Mouse (Mus musculus) left cerebral cortex, postnatal 10 days (tissue): ENCODE measurements around the gene Man1a. TPM values are rescaled to one million over a fixed set of nuclear protein-coding genes. Genes with fewer than 3 reads are reported as not detected.

Experiments used
- DNase-seq, 2 experiments: peaks; one replicate each; pipeline ENCODE4 v3.0.0; 2021 to 2022; ENCODE audit warnings: low spot score in 2 of 2, mixed read lengths in 1 of 2; ENCODE audit errors: extremely low spot score in 1 of 2
- intact Hi-C: fragments of 180-260 bp; cut with DNase I; formaldehyde crosslinking; loops from one replicate; pipeline ENCODE4 v1.15.1; 2025
- total RNA-seq, 2 experiments: library from RNA; stranded (reverse); gene quantifications; 2 replicates each; pipeline ENCODE4 v1.2.3; 2021

Man1a gene
- total RNA-seq, 2 experiments from 2014 or later: 21.7 to 23.8 TPM

DNA sequence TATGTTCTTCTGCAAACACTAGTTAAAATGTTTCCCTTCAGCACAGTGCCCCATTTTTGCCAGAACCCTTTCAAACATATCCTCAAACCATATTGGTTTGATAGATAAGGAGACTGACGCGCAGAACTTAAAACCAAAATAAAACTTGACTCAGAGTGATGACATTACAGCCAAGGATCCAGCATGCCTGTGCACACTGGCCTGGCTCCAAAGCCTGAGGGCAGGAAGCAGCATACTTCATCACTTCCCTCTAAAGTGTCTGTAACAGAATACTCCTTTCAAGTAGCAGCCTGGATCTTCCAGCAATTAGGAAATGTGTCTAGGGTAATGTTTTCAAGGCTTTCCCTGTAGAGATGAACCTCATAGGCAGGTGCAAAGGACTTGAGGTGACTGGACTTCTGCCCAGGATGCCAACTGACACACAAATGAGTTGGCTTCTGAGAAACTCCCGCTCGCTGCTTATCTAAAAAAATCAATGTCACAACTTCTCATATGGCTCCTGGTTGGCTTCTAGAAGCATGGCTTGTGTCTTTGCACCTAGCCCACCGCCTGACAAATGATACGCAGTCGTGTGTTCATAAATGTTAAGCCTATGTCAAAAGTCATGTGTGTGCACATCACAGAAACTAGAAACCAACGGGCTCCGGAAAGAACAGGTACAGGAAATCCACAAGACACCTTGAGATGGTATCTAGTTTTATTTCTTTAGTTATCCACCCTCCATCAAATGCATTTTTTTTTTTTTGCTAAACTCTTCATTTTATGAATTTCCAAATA, 43.9 kb downstream of the Man1a start:
- intact Hi-C loops: no loop called here
- peak in 1 of 2 experiments; percentile 34 for DNase-seq

DNA sequence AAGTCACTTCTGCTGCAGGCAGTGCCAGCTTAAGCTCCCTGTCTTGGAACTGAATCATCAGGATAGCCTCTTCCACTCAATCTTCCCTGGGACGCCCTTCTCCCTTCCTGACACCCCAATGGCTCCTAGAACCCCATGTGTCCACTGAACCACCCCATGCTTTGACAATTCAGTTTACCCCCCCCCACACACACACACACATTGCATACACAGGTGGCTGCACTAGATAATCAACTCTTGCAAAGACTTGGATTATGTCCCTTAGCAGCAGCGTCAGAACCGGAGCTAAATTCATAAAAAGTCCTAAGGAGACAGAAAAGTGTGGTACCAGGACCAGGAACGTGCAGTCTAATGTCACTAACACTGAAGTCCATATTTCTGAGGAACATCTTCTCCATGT, 47.5 kb downstream of the Man1a start:
- no peak for DNase-seq
- intact Hi-C loops: no loop called here

DNA sequence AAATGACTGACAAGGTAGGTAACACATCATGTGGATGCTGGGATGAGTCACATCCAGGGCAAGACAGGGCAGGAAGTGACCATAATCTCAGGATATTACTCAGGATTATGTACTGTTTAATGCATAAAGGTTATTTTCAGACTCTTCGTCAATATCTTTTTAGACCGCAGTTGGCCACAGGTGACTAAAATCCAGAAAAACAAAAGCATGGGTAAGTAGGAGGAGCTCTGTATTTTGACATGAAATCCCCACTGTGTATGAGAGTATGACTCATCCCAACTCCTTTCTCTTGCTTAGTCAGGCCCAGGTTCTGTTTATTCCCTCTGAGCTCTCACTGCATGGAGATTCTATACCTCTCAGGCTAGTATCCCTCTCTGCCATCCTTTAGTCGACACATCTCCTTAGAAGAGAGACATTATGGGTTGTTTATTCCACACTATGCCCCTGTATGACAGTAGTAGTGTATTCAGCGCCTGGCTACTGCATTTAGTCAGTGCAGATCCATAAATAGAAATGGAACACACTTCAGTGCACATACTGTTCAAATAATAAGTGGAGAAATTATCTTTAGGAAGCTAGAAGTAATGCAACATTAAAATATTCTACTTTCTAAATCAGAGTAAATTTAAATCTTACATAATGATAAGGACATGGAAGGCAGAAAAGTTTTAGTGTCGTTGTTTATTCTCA, 49.5 kb downstream of the Man1a start:
- intact Hi-C loops: no loop called here
- DNase-seq: no peak

DNA sequence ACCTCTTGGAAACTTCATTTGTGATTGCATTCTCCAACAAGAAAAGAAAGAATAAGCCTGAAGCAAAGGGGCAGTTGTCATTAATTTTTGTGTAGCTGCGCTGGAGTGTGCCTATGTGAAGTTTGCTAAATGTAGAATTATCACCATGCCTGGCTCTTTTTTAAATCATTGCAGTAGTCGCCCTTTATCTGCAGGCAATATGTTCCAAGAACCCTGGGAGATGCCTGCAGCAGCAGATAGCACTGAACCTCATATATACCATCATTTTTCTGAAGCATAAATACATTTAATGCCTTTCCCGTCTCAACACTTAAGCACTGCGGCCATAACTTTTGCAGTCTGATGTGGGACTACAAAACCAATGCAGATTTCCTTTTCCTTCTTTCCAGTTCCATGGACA, 50.3 kb downstream of the Man1a start:
- intact Hi-C loops: no loop called here
- no peak for DNase-seq

DNA sequence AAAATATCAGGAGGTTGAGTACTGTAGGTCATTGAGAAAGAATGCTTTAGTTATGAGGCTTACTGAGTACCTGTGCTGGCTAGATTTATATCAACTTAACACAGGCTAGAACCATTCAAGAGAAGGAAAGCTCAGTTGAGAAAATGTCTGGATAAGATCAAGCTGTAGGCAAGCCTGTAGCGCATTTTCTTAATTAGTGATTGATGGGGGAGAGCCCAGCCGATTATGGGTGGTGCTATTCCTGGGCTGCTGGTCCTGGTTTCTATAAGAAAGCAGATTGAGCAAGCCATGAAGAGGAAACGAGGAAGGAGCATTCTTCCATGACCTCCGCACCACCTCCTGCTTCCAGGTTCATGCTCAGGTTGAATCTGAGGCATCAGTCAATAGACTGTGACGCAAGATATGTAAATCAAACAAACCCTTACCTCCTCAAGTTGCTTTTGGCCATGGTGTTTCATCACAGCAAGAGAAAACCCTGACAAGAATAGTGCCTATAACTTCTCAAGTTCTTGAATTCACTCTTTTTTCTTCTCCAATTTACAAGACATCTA, 58.4 kb downstream of the Man1a start:
- no peak for DNase-seq
- intact Hi-C loops: no loop called here

DNA sequence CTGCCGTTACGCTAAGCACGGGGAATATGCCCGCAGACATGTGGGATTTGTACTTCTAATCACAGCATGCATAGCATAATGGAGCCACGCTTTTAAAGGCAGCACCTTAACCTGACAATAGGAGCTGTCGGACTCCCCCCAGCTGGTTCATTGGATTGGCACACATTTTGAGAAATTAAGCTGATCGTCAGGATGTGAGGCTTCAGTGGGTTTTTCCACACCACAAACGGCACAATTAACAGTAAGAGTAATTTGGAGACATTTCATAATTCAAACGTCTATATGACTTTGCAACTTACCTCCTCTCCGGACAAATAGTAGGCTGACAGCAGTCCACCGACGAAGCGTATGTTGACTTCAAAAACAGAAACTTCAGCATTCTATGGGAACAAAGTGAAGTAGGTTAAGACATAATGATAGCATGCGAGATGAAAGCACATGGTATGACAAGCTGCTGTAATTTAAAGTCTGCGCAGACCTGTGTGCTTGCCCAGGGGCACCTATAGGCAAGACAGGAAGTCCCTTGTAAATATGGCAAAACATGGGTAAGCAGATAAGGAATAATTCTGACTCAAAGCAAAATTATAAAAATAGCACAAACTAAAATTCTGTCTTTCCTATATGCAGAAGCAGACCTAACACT, 62.2 kb downstream of the Man1a start:
- intact Hi-C loops: no loop called here
- DNase-seq: no peak

DNA sequence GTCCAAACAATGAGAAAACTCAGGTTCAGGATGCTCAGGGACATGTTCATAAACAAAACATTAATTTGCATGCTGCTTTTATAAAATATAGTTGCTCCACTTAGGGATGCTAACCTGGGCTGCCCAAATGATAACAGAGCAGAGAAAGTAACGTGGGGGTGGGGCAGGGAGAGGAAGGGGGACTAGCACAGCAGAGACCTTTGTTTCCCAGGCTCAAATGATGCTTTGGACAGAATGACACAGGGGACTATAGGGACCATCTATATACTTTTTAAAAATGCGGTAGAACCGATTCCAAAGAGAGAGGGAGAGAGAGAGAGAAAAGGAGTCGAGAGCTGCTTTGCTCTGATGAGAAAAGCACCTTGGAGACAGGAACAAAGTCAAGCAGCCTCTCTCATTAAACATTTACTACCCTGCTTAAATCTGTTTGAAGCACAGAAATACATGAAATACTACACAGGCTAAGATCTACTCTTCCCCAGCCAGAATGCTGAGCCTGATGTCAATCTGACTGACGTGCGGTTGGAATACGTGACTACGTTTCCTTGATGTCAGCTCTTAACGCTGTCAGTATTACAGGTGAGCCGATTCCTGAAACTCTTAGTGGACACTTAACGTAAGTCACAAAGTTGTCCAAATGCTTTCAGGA, 63.1 kb downstream of the Man1a start:
- intact Hi-C loops: no loop called here

DNA sequence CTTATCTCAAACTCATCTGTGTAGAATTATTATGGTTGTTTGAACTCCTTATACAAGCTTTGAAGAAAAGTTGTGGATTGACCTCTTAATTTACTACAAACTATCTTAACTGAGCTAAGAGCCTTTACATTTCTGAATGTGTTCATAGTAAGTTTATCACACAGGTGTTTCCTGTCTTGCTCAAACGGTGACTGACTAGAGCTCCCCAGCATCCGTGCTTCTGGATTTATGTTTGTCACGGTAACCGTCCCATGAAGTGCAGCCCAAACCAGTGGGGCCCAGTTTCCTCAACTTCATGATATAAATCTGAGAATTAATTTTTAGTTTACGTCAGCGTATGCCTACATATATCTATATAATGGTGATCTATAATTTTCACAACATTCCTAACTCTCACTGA, 67.3 kb downstream of the Man1a start:
- intact Hi-C loops: no loop called here
- no peak for DNase-seq

More for the DNA sequence above, 63.1 kb downstream of the Man1a start:
- no peak for DNase-seq

DNA sequence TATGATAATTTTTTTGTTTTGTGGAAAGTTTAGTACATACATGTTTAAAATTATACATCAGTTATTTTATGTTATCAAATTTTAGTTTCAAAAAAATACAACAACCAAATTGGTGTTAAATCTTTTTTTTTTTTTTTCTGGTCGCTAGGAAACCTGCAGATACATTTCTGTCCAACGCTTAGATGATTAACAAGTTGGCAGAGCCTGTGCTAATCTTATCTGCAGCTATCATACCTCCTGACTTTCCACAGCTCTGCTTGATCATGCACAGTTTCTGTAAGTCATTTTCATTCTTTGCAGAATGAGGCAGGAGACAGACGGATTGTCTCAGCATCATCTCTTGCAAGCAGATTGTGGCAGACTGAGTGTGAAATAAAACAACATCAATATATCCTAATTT, 69.5 kb downstream of the Man1a start:
- peak in 1 of 2 experiments; percentile 12 for DNase-seq

DNA sequence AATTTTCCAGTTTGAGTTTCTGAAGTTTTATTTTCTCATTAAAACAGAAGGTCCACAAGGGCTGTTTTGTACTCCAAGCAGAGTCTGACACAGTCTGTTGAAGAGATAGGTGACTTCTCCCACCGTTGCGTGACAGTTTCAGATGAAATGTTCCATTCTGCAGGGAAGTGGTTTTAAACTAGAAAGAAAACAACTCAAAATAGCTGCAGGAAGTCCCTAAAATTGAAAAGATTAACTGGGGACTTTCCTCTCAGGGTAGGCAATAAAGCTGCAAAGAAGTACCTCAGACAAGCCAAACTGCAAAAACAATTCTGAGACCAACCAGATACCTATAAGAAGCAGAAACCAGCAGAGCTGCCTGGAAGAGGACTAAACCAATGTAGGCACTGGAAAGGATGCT, 70.6 kb downstream of the Man1a start:
- intact Hi-C loops: no loop called here
- no peak for DNase-seq

More for the DNA sequence above, 69.5 kb downstream of the Man1a start:
- intact Hi-C loops: no loop called here

DNA sequence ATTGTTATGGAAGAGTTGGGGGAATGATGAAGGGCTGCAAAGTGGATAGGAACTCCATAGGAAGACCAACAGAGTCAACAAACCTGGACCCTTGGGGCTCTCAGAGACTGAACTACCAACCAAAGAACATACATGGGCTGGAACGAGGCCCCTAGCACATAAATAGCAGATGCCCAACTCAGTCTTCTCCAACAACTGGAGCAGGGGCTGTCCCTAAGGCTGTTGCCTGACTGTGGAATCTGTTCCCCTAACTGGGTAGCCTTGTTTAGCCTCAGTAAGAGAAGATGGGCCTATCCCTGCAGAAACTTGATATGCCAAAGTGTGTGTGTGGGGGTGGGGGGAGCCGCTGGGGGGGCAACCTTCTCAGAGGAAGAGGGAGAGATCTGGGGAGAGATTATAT, 73.5 kb downstream of the Man1a start:
- DNase-seq: no peak
- intact Hi-C loops: no loop called here

DNA sequence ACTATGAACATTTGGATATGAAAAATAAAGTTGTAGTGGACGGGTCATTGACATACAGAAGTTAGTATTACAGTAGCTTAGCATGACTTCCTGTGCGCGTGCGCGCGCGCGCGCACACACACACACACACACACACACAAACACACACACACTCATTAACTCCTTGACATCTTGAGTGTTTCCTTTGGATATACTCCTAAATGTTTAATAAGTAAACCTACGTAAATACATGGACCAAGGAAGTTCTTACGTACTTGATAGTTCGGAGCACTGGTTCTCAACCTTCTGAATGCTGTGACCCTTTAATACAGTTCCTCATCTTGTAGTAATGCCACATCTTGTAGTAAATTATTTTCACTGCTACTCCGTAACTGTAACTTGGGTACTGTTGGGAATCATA, 79.1 kb downstream of the Man1a start:
- DNase-seq: no peak
- intact Hi-C loops: no loop called here

DNA sequence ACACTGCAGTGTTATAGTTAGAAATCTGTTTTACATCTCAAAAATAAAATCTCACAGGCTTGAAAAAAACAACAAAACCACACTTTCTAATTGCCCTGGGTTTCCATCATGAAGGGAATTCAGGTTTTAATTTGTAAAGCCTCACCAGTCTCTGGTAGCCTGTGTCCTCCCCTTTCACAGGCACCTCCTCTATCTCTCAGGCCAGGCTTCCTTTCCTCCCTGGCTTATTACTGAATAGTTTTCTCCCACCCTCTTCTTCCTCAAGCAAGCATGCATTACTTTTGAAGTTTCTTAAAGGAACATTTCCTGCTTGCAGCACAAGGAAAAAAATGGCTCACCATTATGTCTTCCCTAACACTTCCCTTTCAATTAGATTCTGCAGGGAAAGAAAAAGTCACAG, 80.2 kb downstream of the Man1a start:
- intact Hi-C loops: no loop called here
- no peak for DNase-seq

DNA sequence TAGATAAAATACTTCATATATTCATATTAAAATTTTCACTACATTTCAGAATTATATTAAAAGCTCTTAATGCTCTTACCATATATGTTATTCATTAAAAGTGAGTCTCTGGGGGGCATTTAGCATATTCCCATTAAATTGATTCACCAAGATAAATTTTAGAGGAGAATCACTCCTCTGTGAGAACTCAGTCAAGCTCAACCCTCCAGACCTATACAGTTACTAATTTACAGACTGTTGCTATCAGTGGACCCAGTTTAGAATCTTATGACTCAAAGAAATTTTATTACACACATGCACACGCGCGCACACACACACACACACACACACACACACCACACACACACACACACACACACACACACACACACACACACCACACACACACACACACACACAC, 81.8 kb downstream of the Man1a start:
- DNase-seq: no peak
- intact Hi-C loops: no loop called here

DNA sequence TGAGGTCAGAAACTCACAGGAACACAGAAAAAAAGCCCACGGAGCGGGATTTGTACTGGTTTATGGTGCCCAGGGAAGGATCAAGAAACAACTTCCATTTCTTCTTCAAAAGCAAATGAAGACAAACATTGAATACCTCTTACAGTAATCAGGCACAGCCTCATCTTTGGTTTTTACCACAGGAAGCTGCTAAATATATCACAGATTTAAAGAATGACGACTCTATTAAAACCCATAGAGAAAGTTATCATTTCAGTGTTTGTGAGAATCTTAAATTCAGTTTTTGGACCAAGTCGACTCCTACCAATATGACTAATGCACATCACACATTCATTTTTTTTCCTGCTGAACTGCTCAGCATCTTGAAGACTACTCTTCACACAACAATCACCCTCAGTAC, 86.0 kb downstream of the Man1a start:
- DNase-seq: no peak

DNA sequence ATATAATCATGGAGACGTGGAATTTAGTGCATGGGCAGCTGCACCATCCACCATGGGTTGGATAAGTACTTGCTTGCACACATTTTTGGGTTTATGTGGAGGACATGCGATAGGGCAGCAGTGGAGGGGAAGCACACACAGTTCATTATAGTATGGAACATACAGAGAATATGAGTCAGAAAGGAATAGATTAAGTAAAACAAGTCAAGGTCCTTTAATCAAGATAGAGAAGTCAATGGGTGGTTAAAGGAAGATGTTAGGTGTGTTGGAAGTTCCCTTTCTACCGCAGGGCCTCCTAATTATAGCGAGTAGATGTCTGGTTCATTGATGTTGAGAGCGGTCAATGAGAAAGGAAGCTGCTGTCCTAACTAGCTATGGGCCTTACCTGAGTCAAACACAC, 91.5 kb downstream of the Man1a start:
- intact Hi-C loops: no loop called here
- DNase-seq: no peak

More for the DNA sequence above, 86.0 kb downstream of the Man1a start:
- intact Hi-C loops: no loop called here

DNA sequence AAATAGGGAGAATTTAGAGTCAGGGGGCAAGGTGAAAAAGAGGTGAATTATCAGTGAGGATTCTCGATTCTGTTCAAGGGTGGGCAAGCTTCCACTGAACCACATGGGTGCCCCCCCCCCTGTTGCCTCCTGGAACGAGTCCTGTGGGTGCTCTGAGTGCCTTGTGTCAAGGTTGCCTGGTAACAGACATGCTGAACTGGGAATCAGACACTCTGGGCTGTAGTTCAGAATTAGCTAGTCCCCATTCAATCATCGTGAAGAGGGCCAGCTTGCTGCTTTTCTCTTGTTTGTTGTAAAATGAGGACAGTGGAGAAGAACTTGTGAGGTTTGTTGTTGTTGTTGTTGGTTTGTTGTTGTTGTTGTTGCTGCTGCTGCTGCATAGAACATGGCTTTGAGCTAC, 92.3 kb downstream of the Man1a start:
- intact Hi-C loops: no loop called here
- DNase-seq: peak in 1 of 2 experiments; percentile 4

DNA sequence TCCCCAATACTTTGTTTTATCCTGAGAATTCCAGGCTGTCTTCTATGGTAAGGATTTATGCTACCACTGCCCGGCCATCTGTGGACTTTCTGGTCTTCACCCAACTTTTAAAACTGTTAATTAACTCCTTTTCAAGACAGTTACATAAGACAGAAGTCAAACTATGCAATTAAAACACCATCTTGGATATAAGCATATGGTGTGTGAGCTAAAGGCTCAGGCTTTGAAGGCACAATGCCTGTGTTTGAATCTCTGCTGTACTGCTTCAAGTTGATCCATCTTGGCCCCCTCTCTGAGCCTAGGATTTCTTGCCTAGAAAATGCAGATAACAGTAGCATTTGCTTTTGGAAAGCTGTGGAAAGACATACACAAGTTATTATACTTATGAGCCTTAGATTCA, 97.8 kb downstream of the Man1a start:
- intact Hi-C loops: no loop called here
- DNase-seq: no peak

DNA sequence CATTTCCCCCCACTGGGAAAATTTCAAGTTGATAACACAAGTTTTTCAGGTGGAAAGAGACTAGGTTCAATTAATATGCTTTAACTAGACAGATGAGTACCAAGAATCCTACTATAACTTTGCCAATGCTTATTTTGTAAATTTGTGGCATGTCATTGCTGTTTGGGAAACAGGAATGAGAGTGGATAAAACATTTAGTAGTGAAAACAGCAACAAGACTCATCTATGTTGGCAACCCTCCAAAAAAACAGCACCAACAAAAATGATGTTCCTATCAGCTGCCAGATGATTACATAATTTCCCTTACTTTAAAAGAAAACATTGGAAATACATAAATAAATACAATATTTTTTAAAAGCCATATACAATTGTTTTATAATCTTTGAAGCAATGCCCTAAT, 102.2 kb downstream of the Man1a start:
- intact Hi-C loops: no loop called here

More for the DNA sequence above, 102.2 kb downstream of the Man1a start:
- DNase-seq: no peak
